Mouse (Mus musculus) CH12.LX (cell line): ENCODE measurements around the gene Srpr.
A peak's percentile ranks its signal among the peaks of the same experiment; 100 is the strongest.

ENCODE experiments used
- CHD2 ChIP-seq: IDR thresholded peaks from 2 replicates; pipeline ENCODE4 v1.6.1; 2011; ENCODE audit warnings: low read length, improper control_type of control experiment
- CTCF ChIP-seq, 2 experiments: IDR thresholded peaks in 1 of 2; conservative IDR thresholded peaks in 1 of 2; 2 replicates each; pipeline ENCODE4 v1.5.1; 2011 to 2012; ENCODE audit warnings: low read depth in 2 of 2, low read length in 2 of 2, improper control_type of control experiment in 1 of 2, inconsistent platforms in 1 of 2, mild to moderate bottlenecking in 1 of 2, moderate library complexity in 1 of 2
- EP300 ChIP-seq: IDR thresholded peaks from 2 replicates; pipeline ENCODE4 v1.6.1; 2011; ENCODE audit warnings: low read length, improper control_type of control experiment
- POLR2A ChIP-seq: IDR thresholded peaks from 2 replicates; pipeline ENCODE4 v1.6.1; 2011; ENCODE audit warnings: low read depth, mild to moderate bottlenecking, improper control_type of control experiment, low read length
- POLR2AphosphoS2 ChIP-seq: IDR thresholded peaks from 2 replicates; pipeline ENCODE4 v1.6.1; 2011; ENCODE audit warnings: low read depth, low read length, improper control_type of control experiment
- RCOR1 ChIP-seq: conservative IDR thresholded peaks from 2 replicates; pipeline ENCODE4 v1.6.1; 2012; ENCODE audit warnings: low read depth, mild to moderate bottlenecking, inconsistent platforms, low read length, improper control_type of control experiment
- USF1 ChIP-seq: IDR thresholded peaks from 2 replicates; pipeline ENCODE4 v1.6.1; 2014; ENCODE audit warnings: low read depth, mild to moderate bottlenecking, inconsistent platforms, low read length, improper control_type of control experiment
- USF2 ChIP-seq: conservative IDR thresholded peaks from 2 replicates; pipeline ENCODE4 v1.6.1; 2011; ENCODE audit warnings: low read depth, low read length, improper control_type of control experiment
- ZMIZ1 ChIP-seq: IDR thresholded peaks from 2 replicates; pipeline ENCODE4 v1.6.1; 2012; ENCODE audit warnings: low read depth, mild to moderate bottlenecking, inconsistent platforms, low read length, improper control_type of control experiment

GRCm38 (mm10) chr9:35186430-35186829, 13.5 kb upstream of the Srpr start:
- TF ChIP-seq RCOR1 (no peak), CTCF (conservative IDR thresholded peaks at IDR 0.05 in 1 of 2, IDR thresholded peaks at IDR 0.05 in 1 of 2; ENCODE audit: low read depth in 2 of 2, low read length in 2 of 2) (no peak), POLR2A (no peak), POLR2AphosphoS2 (no peak), EP300 (peak; percentile 64), CHD2 (no peak), ZMIZ1 (no peak), USF2 (peak; percentile 69), USF1 (peak; percentile 67)
